Mouse (Mus musculus): Measurements from ENCODE around the gene Rbm20. TPM values are rescaled to one million over a fixed set of nuclear protein-coding genes. Genes with fewer than 3 reads are reported as not detected.

Rbm20 gene
- polyA plus RNA-seq, 1 experiment: 3.1 TPM

GRCm38 (mm10) chr19:53726340-53726739, 49.2 kb downstream of the Rbm20 start:
- DNase-seq: no peak
- no peaks in the 10 kb centered on the region for H3K27me3 ChIP-seq (ENCODE audit: control insufficient read depth, insufficient read depth, low read length)
- H3K4me3 ChIP-seq (replicated peaks; ENCODE audit: insufficient read depth, low read depth, low read length): no peak overlapping the region
- 27% methylated on average over 12 of the region's 12 CpGs for WGBS
- TF ChIP-seq POLR2A (IDR thresholded peaks at IDR 0.05; ENCODE audit: borderline replicate concordance, insufficient read depth, low read length) (no peak), CTCF (IDR thresholded peaks at IDR 0.05; ENCODE audit: borderline replicate concordance, insufficient read depth, low read depth, low read length) (no peak)
- no peak overlapping the region for H3K27ac ChIP-seq (ENCODE audit: insufficient read depth, low read length)
- H3K4me1 ChIP-seq (ENCODE audit: control insufficient read depth, insufficient read depth, low read length): no peaks in the 10 kb centered on the region; the same call in 1 of the 2 replicates

- H3K4me1 ChIP-seq (ENCODE audit: control insufficient read depth, insufficient read depth, low read length): no peaks in the 10 kb centered on the region; the same call in 1 of the 2 replicates
- H3K27me3 ChIP-seq (ENCODE audit: control insufficient read depth, insufficient read depth, low read length): no peaks in the 10 kb centered on the region
- no peak overlapping the region for H3K4me3 ChIP-seq (replicated peaks; ENCODE audit: insufficient read depth, low read depth, low read length)
- no peak for DNase-seq
- 68% methylated on average over 11 of the region's 11 CpGs for WGBS
- TF ChIP-seq CTCF (IDR thresholded peaks at IDR 0.05; ENCODE audit: borderline replicate concordance, insufficient read depth, low read depth, low read length) (no peak), POLR2A (IDR thresholded peaks at IDR 0.05; ENCODE audit: borderline replicate concordance, insufficient read depth, low read length) (no peak)
- no peak overlapping the region for H3K27ac ChIP-seq (ENCODE audit: insufficient read depth, low read length)
Observed at GRCm38 (mm10) chr19:53726755-53727154, 49.6 kb downstream of the Rbm20 start.

GRCm38 (mm10) chr19:53727277-53727676, 50.2 kb downstream of the Rbm20 start:
- no peaks in the 10 kb centered on the region; the same call in 1 of the 2 replicates for H3K4me1 ChIP-seq (ENCODE audit: control insufficient read depth, insufficient read depth, low read length)
- WGBS: 63% methylated on average over 4 of the region's 4 CpGs
- no peak for TF ChIP-seq POLR2A (IDR thresholded peaks at IDR 0.05; ENCODE audit: borderline replicate concordance, insufficient read depth, low read length)
- TF ChIP-seq CTCF (IDR thresholded peaks at IDR 0.05; ENCODE audit: borderline replicate concordance, insufficient read depth, low read depth, low read length): no peak

GRCm38 (mm10) chr19:53727886-53728669, 51.0 kb downstream of the Rbm20 start:
- WGBS: 78% methylated on average over 9 of the region's 9 CpGs
- no peak for TF ChIP-seq POLR2A (IDR thresholded peaks at IDR 0.05; ENCODE audit: borderline replicate concordance, insufficient read depth, low read length)
- TF ChIP-seq CTCF (IDR thresholded peaks at IDR 0.05; ENCODE audit: borderline replicate concordance, insufficient read depth, low read depth, low read length): no peak
- DNase-seq: no peak
- no peak overlapping the region for H3K27ac ChIP-seq (ENCODE audit: insufficient read depth, low read length)
- no peak overlapping the region for H3K4me3 ChIP-seq (replicated peaks; ENCODE audit: insufficient read depth, low read depth, low read length)
- H3K27me3 ChIP-seq (ENCODE audit: control insufficient read depth, insufficient read depth, low read length): no peaks in the 10 kb centered on the region
- no peaks in the 10 kb centered on the region; the same call in 1 of the 2 replicates for H3K4me1 ChIP-seq (ENCODE audit: control insufficient read depth, insufficient read depth, low read length)

More at GRCm38 (mm10) chr19:53727277-53727676, 50.2 kb downstream of the Rbm20 start:
- DNase-seq: no peak
- Histone ChIP-seq H3K4me3 (replicated peaks; ENCODE audit: insufficient read depth, low read depth, low read length) (no peak overlapping the region), H3K27ac (ENCODE audit: insufficient read depth, low read length) (no peak overlapping the region), H3K27me3 (ENCODE audit: control insufficient read depth, insufficient read depth, low read length) (no peaks in the 10 kb centered on the region)

- Histone ChIP-seq H3K27me3 (ENCODE audit: control insufficient read depth, insufficient read depth, low read length) (no peaks in the 10 kb centered on the region), H3K27ac (ENCODE audit: insufficient read depth, low read length) (no peak overlapping the region), H3K4me3 (replicated peaks; ENCODE audit: insufficient read depth, low read depth, low read length) (no peak overlapping the region), H3K4me1 (ENCODE audit: control insufficient read depth, insufficient read depth, low read length) (no peaks in the 10 kb centered on the region; the same call in 1 of the 2 replicates)
- TF ChIP-seq POLR2A (IDR thresholded peaks at IDR 0.05; ENCODE audit: borderline replicate concordance, insufficient read depth, low read length): no peak
- no peak for TF ChIP-seq CTCF (IDR thresholded peaks at IDR 0.05; ENCODE audit: borderline replicate concordance, insufficient read depth, low read depth, low read length)
- DNase-seq: no peak
- WGBS: 22% methylated on average over 10 of the region's 10 CpGs
Observed at GRCm38 (mm10) chr19:53729919-53730318, 52.8 kb downstream of the Rbm20 start.

GRCm38 (mm10) chr19:53731761-53732201, 54.7 kb downstream of the Rbm20 start:
- 72% methylated on average over 8 of the region's 8 CpGs for WGBS
- TF ChIP-seq POLR2A (IDR thresholded peaks at IDR 0.05; ENCODE audit: borderline replicate concordance, insufficient read depth, low read length): no peak
- no peak for TF ChIP-seq CTCF (IDR thresholded peaks at IDR 0.05; ENCODE audit: borderline replicate concordance, insufficient read depth, low read depth, low read length)
- Histone ChIP-seq H3K4me3 (replicated peaks; ENCODE audit: insufficient read depth, low read depth, low read length) (no peak overlapping the region), H3K27me3 (ENCODE audit: control insufficient read depth, insufficient read depth, low read length) (no peaks in the 10 kb centered on the region), H3K27ac (ENCODE audit: insufficient read depth, low read length) (no peak overlapping the region), H3K4me1 (ENCODE audit: control insufficient read depth, insufficient read depth, low read length) (no peaks in the 10 kb centered on the region)
- DNase-seq: no peak

- TF ChIP-seq CTCF (IDR thresholded peaks at IDR 0.05; ENCODE audit: borderline replicate concordance, insufficient read depth, low read depth, low read length): no peak
- no peak for TF ChIP-seq POLR2A (IDR thresholded peaks at IDR 0.05; ENCODE audit: borderline replicate concordance, insufficient read depth, low read length)
- Histone ChIP-seq H3K4me3 (replicated peaks; ENCODE audit: insufficient read depth, low read depth, low read length) (no peak overlapping the region), H3K27ac (ENCODE audit: insufficient read depth, low read length) (no peak overlapping the region), H3K27me3 (ENCODE audit: control insufficient read depth, insufficient read depth, low read length) (no peaks in the 10 kb centered on the region), H3K4me1 (ENCODE audit: control insufficient read depth, insufficient read depth, low read length) (no peaks in the 10 kb centered on the region)
- WGBS: 56% methylated on average over 5 of the region's 5 CpGs
- no peak for DNase-seq
Observed at GRCm38 (mm10) chr19:53734845-53735244, 57.7 kb downstream of the Rbm20 start.

GRCm38 (mm10) chr19:53738701-53739131, 61.6 kb downstream of the Rbm20 start:
- DNase-seq: no peak
- WGBS: 76% methylated on average over 6 of the region's 6 CpGs
- TF ChIP-seq POLR2A (IDR thresholded peaks at IDR 0.05; ENCODE audit: borderline replicate concordance, insufficient read depth, low read length): no peak
- no peak for TF ChIP-seq CTCF (IDR thresholded peaks at IDR 0.05; ENCODE audit: borderline replicate concordance, insufficient read depth, low read depth, low read length)

More at GRCm38 (mm10) chr19:53738701-53739131, 61.6 kb downstream of the Rbm20 start:
- H3K27ac ChIP-seq (ENCODE audit: insufficient read depth, low read length): no peak overlapping the region
- H3K4me3 ChIP-seq (replicated peaks; ENCODE audit: insufficient read depth, low read depth, low read length): no peak overlapping the region
- no peaks in the 10 kb centered on the region for H3K4me1 ChIP-seq (ENCODE audit: control insufficient read depth, insufficient read depth, low read length)
- H3K27me3 ChIP-seq (ENCODE audit: control insufficient read depth, insufficient read depth, low read length): no peaks in the 10 kb centered on the region
